9 mouse cellular contexts compared by ENCODE assay signal in the genomic region with DNA sequence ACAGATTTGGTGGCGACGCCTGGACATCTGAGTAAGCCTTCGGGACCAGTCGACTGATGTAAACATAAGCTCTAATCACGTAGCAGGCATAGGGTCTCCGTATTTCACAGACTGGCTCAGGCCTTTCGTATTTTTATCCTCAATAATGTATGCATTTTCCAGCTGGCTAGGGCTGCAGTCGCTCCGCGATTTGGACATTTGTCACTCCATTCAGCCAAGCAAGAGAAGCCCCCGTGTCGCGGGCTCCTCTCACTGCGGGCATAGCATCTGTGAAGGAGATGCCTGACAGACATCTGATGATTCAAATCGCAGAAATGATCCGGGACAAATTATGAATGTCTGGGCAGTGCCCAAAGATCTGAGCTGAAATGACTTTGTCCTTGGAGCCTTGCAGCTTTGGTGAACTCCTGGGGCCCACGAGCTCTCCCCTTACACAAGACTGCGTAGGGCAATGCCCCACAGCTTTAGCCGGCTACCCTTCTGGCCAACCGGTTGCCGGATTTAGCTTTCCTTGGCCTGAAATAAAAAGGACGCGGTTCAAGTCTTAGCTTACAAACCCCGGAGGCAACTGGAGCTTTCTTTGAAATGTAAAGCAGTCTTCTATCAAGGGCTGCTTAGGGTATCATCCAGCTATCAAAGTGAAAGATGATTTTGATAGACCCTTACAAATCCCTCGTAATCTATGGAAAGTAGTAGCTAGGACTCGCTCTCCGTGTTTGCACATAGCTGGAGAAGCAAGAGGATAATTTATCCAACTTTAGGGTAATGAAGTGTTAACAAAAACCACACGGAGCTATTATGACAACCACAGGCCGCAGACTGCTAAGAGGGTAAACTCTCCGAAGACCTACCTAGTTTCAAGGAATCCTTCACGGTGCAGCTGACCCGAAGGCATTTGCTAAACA.
DNase-seq lines count a peak whose midpoint lies in the region; ATAC-seq and TF ChIP-seq lines count a peak whose summit lies in the region.
"Had no signal": no experiment of that assay in that cellular context is flagged by ENCODE, and none has a peak within 500 bp of the region (broad histone marks: within the 10 kb centered on the region; RNA-seq: fewer than 3 reads in every experiment).

No protein-coding gene starts in this region.

- no peak overlapping the region for H3K9ac ChIP-seq in hindbrain, embryonic 12.5 days
- H3K9ac ChIP-seq in midbrain, embryonic 13.5 days (replicated peaks), result peak overlapping the region; percentile 54; the same call in 1 of the 2 replicates

- peak overlapping the region; percentile 21 for H3K4me2 ChIP-seq in hindbrain, embryonic 12.5 days (replicated peaks)
- peak overlapping the region; percentile 51 for H3K4me2 ChIP-seq in midbrain, embryonic 13.5 days (replicated peaks)

- no peak for TF ChIP-seq POLR2A in brain, embryonic 14.5 days (IDR thresholded peaks at IDR 0.05; ENCODE audit: borderline replicate concordance, extremely low read depth, insufficient read depth, insufficient read length, poor library complexity, severe bottlenecking)

- ATAC-seq in hindbrain, embryonic 12.5 days (ENCODE audit: low FRiP score), result 0 out of 2 replicates have a peak, but pooled peaks have one; percentile 46
- ATAC-seq in midbrain, embryonic 13.5 days, result peak; percentile 67
- ATAC-seq in megakaryocyte-erythroid progenitor cell, adult 5-6 weeks (replicated peaks; ENCODE audit: low FRiP score, low TSS enrichment, poor library complexity, severe bottlenecking), result no peak

- no peaks in the 10 kb centered on the region for H3K36me3 ChIP-seq in hindbrain, embryonic 12.5 days
- H3K36me3 ChIP-seq in midbrain, embryonic 13.5 days, result no peaks in the 10 kb centered on the region

- WGBS in hindbrain, embryonic 12.5 days, result 60% methylated on average over 32 of the region's 32 CpGs
- WGBS in midbrain, embryonic 13.5 days, result 37% methylated on average over 32 of the region's 32 CpGs

- peaks cover 15% of the 10 kb centered on the region for H3K4me1 ChIP-seq in hindbrain, embryonic 12.5 days
- peaks cover 24% of the 10 kb centered on the region for H3K4me1 ChIP-seq in midbrain, embryonic 13.5 days (replicated peaks)

- no peak for TF ChIP-seq CTCF in brain, embryonic 14.5 days (IDR thresholded peaks at IDR 0.05; ENCODE audit: borderline replicate concordance, extremely low read depth, insufficient read depth, insufficient read length)

- no peak overlapping the region for H3K4me3 ChIP-seq in hindbrain, embryonic 12.5 days
- H3K4me3 ChIP-seq in midbrain, embryonic 13.5 days (replicated peaks), result no peak overlapping the region

- DNase-seq in embryo, embryonic 11 days, result peak; percentile 37
- no peak for DNase-seq in embryo, embryonic 10 days (ENCODE audit: low spot score)
- peak; percentile 70 for DNase-seq in brain, embryonic 14.5 days (ENCODE audit: low read depth)
- no peak for DNase-seq in thymus, adult 18-20 months
- DNase-seq in heart, adult 18-20 months, result no peak
- DNase-seq: kidney, postnatal 36 days had no signal

- no peaks in the 10 kb centered on the region for H3K27me3 ChIP-seq in hindbrain, embryonic 12.5 days
- no peaks in the 10 kb centered on the region for H3K27me3 ChIP-seq in midbrain, embryonic 13.5 days

- H3K27ac ChIP-seq in hindbrain, embryonic 12.5 days, result peak overlapping the region; percentile 24; the same call in 1 of the 2 replicates
- peak overlapping the region; percentile 79 for H3K27ac ChIP-seq in midbrain, embryonic 13.5 days

- no peaks in the 10 kb centered on the region for H3K9me3 ChIP-seq in hindbrain, embryonic 12.5 days (replicated peaks)
- H3K9me3 ChIP-seq in midbrain, embryonic 13.5 days, result no peaks in the 10 kb centered on the region

Comparison
In these comparisons a context has a peak if more than half of its experiments do, and no peak if none do; other contexts are left out.
1. DNase-seq: peak in embryo, embryonic 11 days (single experiment) and brain, embryonic 14.5 days (single experiment); none in embryo, embryonic 10 days (single experiment), thymus, adult 18-20 months (0 of 2) and heart, adult 18-20 months (0 of 2).